Mouse (Mus musculus): ENCODE results near the gene Slc38a2. TPM values are rescaled to one million over a fixed set of nuclear protein-coding genes. Genes with fewer than 3 reads are reported as not detected.
A peak's percentile ranks its signal among the peaks of the same experiment; 100 is the strongest.

Slc38a2 gene
- total and polyA plus RNA-seq, 2 experiments, result 22.1 to 73.9 TPM

GRCm38 (mm10) chr15:96717181-96717580, 17.7 kb upstream of the Slc38a2 start:
- no peaks in the 10 kb centered on the region for H3K36me3 ChIP-seq (ENCODE audit: control insufficient read depth, insufficient read depth, low read length)
- peak; percentile 75 for DNase-seq (ENCODE audit: extremely low read depth, low read depth, low spot score)
- H3K9ac ChIP-seq (ENCODE audit: low read depth, low read length), result no peak overlapping the region
- TF ChIP-seq CTCF (IDR thresholded peaks at IDR 0.05; ENCODE audit: low read depth, low read length) (no peak), POLR2A (IDR thresholded peaks at IDR 0.05; ENCODE audit: extremely low read depth, insufficient read depth, low read length) (no peak)
- peaks cover 9% of the 10 kb centered on the region; the same call in 1 of the 2 replicates for H3K4me1 ChIP-seq (ENCODE audit: control insufficient read depth, insufficient read depth, low read length)
- H3K27ac ChIP-seq (replicated peaks; ENCODE audit: insufficient read depth, low read depth, low read length), result 0 out of 2 replicates have a peak overlapping the region, but pooled peaks have one; percentile 0
- WGBS, result 40% methylated on average over 3 of the region's 3 CpGs
- H3K27me3 ChIP-seq (ENCODE audit: control insufficient read depth, insufficient read depth, low read length), result no peaks in the 10 kb centered on the region
- no peaks in the 10 kb centered on the region for H3K79me2 ChIP-seq (ENCODE audit: control insufficient read depth, insufficient read depth, low read length)
- H3K4me3 ChIP-seq (ENCODE audit: insufficient read depth, low read depth, low read length), result no peak overlapping the region

GRCm38 (mm10) chr15:96716371-96716770, 16.8 kb upstream of the Slc38a2 start:
- H3K27me3 ChIP-seq (ENCODE audit: control insufficient read depth, insufficient read depth, low read length), result no peaks in the 10 kb centered on the region
- TF ChIP-seq CTCF (IDR thresholded peaks at IDR 0.05; ENCODE audit: low read depth, low read length) (no peak), POLR2A (IDR thresholded peaks at IDR 0.05; ENCODE audit: extremely low read depth, insufficient read depth, low read length) (no peak)
- H3K27ac ChIP-seq (replicated peaks; ENCODE audit: insufficient read depth, low read depth, low read length), result peak overlapping the region; percentile 0; the same call in 1 of the 2 replicates
- WGBS, result 44% methylated on average over 4 of the region's 4 CpGs
- H3K4me3 ChIP-seq (ENCODE audit: insufficient read depth, low read depth, low read length), result no peak overlapping the region
- H3K79me2 ChIP-seq (ENCODE audit: control insufficient read depth, insufficient read depth, low read length), result no peaks in the 10 kb centered on the region
- no peak overlapping the region for H3K9ac ChIP-seq (ENCODE audit: low read depth, low read length)
- H3K4me1 ChIP-seq (ENCODE audit: control insufficient read depth, insufficient read depth, low read length), result peaks cover 9% of the 10 kb centered on the region; the same call in 1 of the 2 replicates
- peak; percentile 44 for DNase-seq (ENCODE audit: extremely low read depth, low read depth, low spot score)
- no peaks in the 10 kb centered on the region for H3K36me3 ChIP-seq (ENCODE audit: control insufficient read depth, insufficient read depth, low read length)

GRCm38 (mm10) chr15:96715692-96716080, 16.2 kb upstream of the Slc38a2 start:
- H3K27ac ChIP-seq (replicated peaks; ENCODE audit: insufficient read depth, low read depth, low read length), result no peak overlapping the region
- DNase-seq (ENCODE audit: extremely low read depth, low read depth, low spot score), result no peak
- no peaks in the 10 kb centered on the region for H3K27me3 ChIP-seq (ENCODE audit: control insufficient read depth, insufficient read depth, low read length)
- no peak for TF ChIP-seq POLR2A (IDR thresholded peaks at IDR 0.05; ENCODE audit: extremely low read depth, insufficient read depth, low read length)
- no peak for TF ChIP-seq CTCF (IDR thresholded peaks at IDR 0.05; ENCODE audit: low read depth, low read length)
- no peaks in the 10 kb centered on the region for H3K36me3 ChIP-seq (ENCODE audit: control insufficient read depth, insufficient read depth, low read length)
- WGBS, result 85% methylated on average over 7 of the region's 7 CpGs
- no peaks in the 10 kb centered on the region for H3K79me2 ChIP-seq (ENCODE audit: control insufficient read depth, insufficient read depth, low read length)
- no peak overlapping the region for H3K9ac ChIP-seq (ENCODE audit: low read depth, low read length)
- peaks cover 11% of the 10 kb centered on the region; the same call in 1 of the 2 replicates for H3K4me1 ChIP-seq (ENCODE audit: control insufficient read depth, insufficient read depth, low read length)
- H3K4me3 ChIP-seq (ENCODE audit: insufficient read depth, low read depth, low read length), result no peak overlapping the region

- Histone ChIP-seq H3K36me3 (ENCODE audit: control insufficient read depth, insufficient read depth, low read length) (no peaks in the 10 kb centered on the region), H3K79me2 (ENCODE audit: control insufficient read depth, insufficient read depth, low read length) (no peaks in the 10 kb centered on the region), H3K4me1 (ENCODE audit: control insufficient read depth, insufficient read depth, low read length) (peaks cover 12% of the 10 kb centered on the region; the same call in 1 of the 2 replicates), H3K4me3 (ENCODE audit: insufficient read depth, low read depth, low read length) (no peak overlapping the region), H3K9ac (ENCODE audit: low read depth, low read length) (no peak overlapping the region), H3K27me3 (ENCODE audit: control insufficient read depth, insufficient read depth, low read length) (no peaks in the 10 kb centered on the region), H3K27ac (replicated peaks; ENCODE audit: insufficient read depth, low read depth, low read length) (no peak overlapping the region)
- WGBS, result 92% methylated on average over 9 of the region's 9 CpGs
- TF ChIP-seq POLR2A (IDR thresholded peaks at IDR 0.05; ENCODE audit: extremely low read depth, insufficient read depth, low read length) (no peak), CTCF (IDR thresholded peaks at IDR 0.05; ENCODE audit: low read depth, low read length) (no peak)
- no peak for DNase-seq (ENCODE audit: extremely low read depth, low read depth, low spot score)
Observed at GRCm38 (mm10) chr15:96715079-96715691, 15.7 kb upstream of the Slc38a2 start.

- Histone ChIP-seq H3K27me3 (ENCODE audit: control insufficient read depth, insufficient read depth, low read length) (no peaks in the 10 kb centered on the region), H3K27ac (replicated peaks; ENCODE audit: insufficient read depth, low read depth, low read length) (no peak overlapping the region), H3K36me3 (ENCODE audit: control insufficient read depth, insufficient read depth, low read length) (no peaks in the 10 kb centered on the region), H3K4me1 (ENCODE audit: control insufficient read depth, insufficient read depth, low read length) (peaks cover 12% of the 10 kb centered on the region; the same call in 1 of the 2 replicates), H3K4me3 (ENCODE audit: insufficient read depth, low read depth, low read length) (no peak overlapping the region), H3K9ac (ENCODE audit: low read depth, low read length) (no peak overlapping the region), H3K79me2 (ENCODE audit: control insufficient read depth, insufficient read depth, low read length) (no peaks in the 10 kb centered on the region)
- TF ChIP-seq CTCF (IDR thresholded peaks at IDR 0.05; ENCODE audit: low read depth, low read length) (no peak), POLR2A (IDR thresholded peaks at IDR 0.05; ENCODE audit: extremely low read depth, insufficient read depth, low read length) (no peak)
- DNase-seq (ENCODE audit: extremely low read depth, low read depth, low spot score), result no peak
- 93% methylated on average over 3 of the region's 3 CpGs for WGBS
Observed at GRCm38 (mm10) chr15:96714676-96715016, 15.1 kb upstream of the Slc38a2 start.

Measured in liver, adult 2 months (tissue).